Mouse (Mus musculus): ENCODE results near the gene Mapre3. TPM values are rescaled to one million over a fixed set of nuclear protein-coding genes. Genes with fewer than 3 reads are reported as not detected.

Mapre3 gene
- polyA plus RNA-seq, 1 experiment from 2014 or later: 14.2 TPM

- no peak overlapping the region for H3K4me3 ChIP-seq (ENCODE audit: low read depth, low read length)
- H3K27me3 ChIP-seq (ENCODE audit: control insufficient read depth, insufficient read depth, low read length): no peaks in the 10 kb centered on the region
- ATAC-seq (replicated peaks; ENCODE audit: insufficient number of reproducible peaks, low FRiP score, low TSS enrichment): no peak
- H3K27ac ChIP-seq (ENCODE audit: low read depth, low read length): no peak overlapping the region
- H3K4me1 ChIP-seq (ENCODE audit: control insufficient read depth, insufficient read depth, low read length): no peaks in the 10 kb centered on the region
- no peaks in the 10 kb centered on the region for H3K36me3 ChIP-seq (ENCODE audit: control insufficient read depth, insufficient read depth, low read length)
- H3K9ac ChIP-seq (ENCODE audit: low read depth, low read length): no peak overlapping the region
- no peak overlapping the region for H3K4me2 ChIP-seq
- H3K9me3 ChIP-seq (replicated peaks; ENCODE audit: control insufficient read depth, low read length): no peaks in the 10 kb centered on the region
- 72% methylated on average over 3 of the region's 3 CpGs for WGBS (ENCODE audit: insufficient replicate concordance)
Observed at GRCm38 (mm10) chr5:30833416-30833815, 19.0 kb downstream of the Mapre3 start.

- H3K27ac ChIP-seq (ENCODE audit: low read depth, low read length): no peak overlapping the region
- no peaks in the 10 kb centered on the region for H3K36me3 ChIP-seq (ENCODE audit: control insufficient read depth, insufficient read depth, low read length)
- H3K27me3 ChIP-seq (ENCODE audit: control insufficient read depth, insufficient read depth, low read length): no peaks in the 10 kb centered on the region
- H3K4me1 ChIP-seq (ENCODE audit: control insufficient read depth, insufficient read depth, low read length): no peaks in the 10 kb centered on the region
- no peak overlapping the region for H3K4me2 ChIP-seq
- 76% methylated on average over 2 of the region's 2 CpGs for WGBS (ENCODE audit: insufficient replicate concordance)
- H3K9ac ChIP-seq (ENCODE audit: low read depth, low read length): no peak overlapping the region
- H3K9me3 ChIP-seq (replicated peaks; ENCODE audit: control insufficient read depth, low read length): no peaks in the 10 kb centered on the region
- no peak for ATAC-seq (replicated peaks; ENCODE audit: insufficient number of reproducible peaks, low FRiP score, low TSS enrichment)
- H3K4me3 ChIP-seq (ENCODE audit: low read depth, low read length): no peak overlapping the region
Observed at GRCm38 (mm10) chr5:30839731-30840130, 25.3 kb downstream of the Mapre3 start.

- 39% methylated on average over 3 of the region's 3 CpGs for WGBS (ENCODE audit: insufficient replicate concordance)
- Histone ChIP-seq H3K4me1 (ENCODE audit: control insufficient read depth, insufficient read depth, low read length) (no peaks in the 10 kb centered on the region), H3K27ac (ENCODE audit: low read depth, low read length) (no peak overlapping the region)
Observed at GRCm38 (mm10) chr5:30841896-30842295, 27.5 kb downstream of the Mapre3 start.

GRCm38 (mm10) chr5:30849891-30850555, 35.6 kb downstream of the Mapre3 start:
- ATAC-seq (replicated peaks; ENCODE audit: insufficient number of reproducible peaks, low FRiP score, low TSS enrichment): no peak; the same call in 1 of the 2 replicates
- 45% methylated on average over 6 of the region's 6 CpGs for WGBS (ENCODE audit: insufficient replicate concordance)
- Histone ChIP-seq H3K9me3 (replicated peaks; ENCODE audit: control insufficient read depth, low read length) (no peaks in the 10 kb centered on the region), H3K9ac (ENCODE audit: low read depth, low read length) (no peak overlapping the region), H3K27ac (ENCODE audit: low read depth, low read length) (no peak overlapping the region), H3K4me3 (ENCODE audit: low read depth, low read length) (no peak overlapping the region), H3K4me1 (ENCODE audit: control insufficient read depth, insufficient read depth, low read length) (0 out of 2 replicates have a peak, but pooled peaks cover 2% of the 10 kb centered on the region), H3K4me2 (no peak overlapping the region), H3K36me3 (ENCODE audit: control insufficient read depth, insufficient read depth, low read length) (no peaks in the 10 kb centered on the region), H3K27me3 (ENCODE audit: control insufficient read depth, insufficient read depth, low read length) (no peaks in the 10 kb centered on the region)

More at GRCm38 (mm10) chr5:30841896-30842295, 27.5 kb downstream of the Mapre3 start:
- no peaks in the 10 kb centered on the region for H3K9me3 ChIP-seq (replicated peaks; ENCODE audit: control insufficient read depth, low read length)
- H3K4me3 ChIP-seq (ENCODE audit: low read depth, low read length): no peak overlapping the region
- H3K27me3 ChIP-seq (ENCODE audit: control insufficient read depth, insufficient read depth, low read length): no peaks in the 10 kb centered on the region
- no peak overlapping the region for H3K9ac ChIP-seq (ENCODE audit: low read depth, low read length)
- ATAC-seq (replicated peaks; ENCODE audit: insufficient number of reproducible peaks, low FRiP score, low TSS enrichment): no peak
- H3K4me2 ChIP-seq: no peak overlapping the region
- no peaks in the 10 kb centered on the region for H3K36me3 ChIP-seq (ENCODE audit: control insufficient read depth, insufficient read depth, low read length)

GRCm38 (mm10) chr5:30850556-30850925, 36.1 kb downstream of the Mapre3 start:
- Histone ChIP-seq H3K4me3 (ENCODE audit: low read depth, low read length) (no peak overlapping the region), H3K27me3 (ENCODE audit: control insufficient read depth, insufficient read depth, low read length) (no peaks in the 10 kb centered on the region), H3K4me1 (ENCODE audit: control insufficient read depth, insufficient read depth, low read length) (0 out of 2 replicates have a peak, but pooled peaks cover 2% of the 10 kb centered on the region), H3K9me3 (replicated peaks; ENCODE audit: control insufficient read depth, low read length) (no peaks in the 10 kb centered on the region), H3K27ac (ENCODE audit: low read depth, low read length) (no peak overlapping the region), H3K9ac (ENCODE audit: low read depth, low read length) (no peak overlapping the region), H3K36me3 (ENCODE audit: control insufficient read depth, insufficient read depth, low read length) (no peaks in the 10 kb centered on the region), H3K4me2 (no peak overlapping the region)
- 53% methylated on average over 2 of the region's 2 CpGs for WGBS (ENCODE audit: insufficient replicate concordance)
- ATAC-seq (replicated peaks; ENCODE audit: insufficient number of reproducible peaks, low FRiP score, low TSS enrichment): no peak

- Histone ChIP-seq H3K36me3 (ENCODE audit: control insufficient read depth, insufficient read depth, low read length) (no peaks in the 10 kb centered on the region), H3K4me2 (no peak overlapping the region), H3K4me1 (ENCODE audit: control insufficient read depth, insufficient read depth, low read length) (0 out of 2 replicates have a peak, but pooled peaks cover 5% of the 10 kb centered on the region), H3K9me3 (replicated peaks; ENCODE audit: control insufficient read depth, low read length) (no peaks in the 10 kb centered on the region), H3K27me3 (ENCODE audit: control insufficient read depth, insufficient read depth, low read length) (no peaks in the 10 kb centered on the region), H3K9ac (ENCODE audit: low read depth, low read length) (no peak overlapping the region), H3K4me3 (ENCODE audit: low read depth, low read length) (no peak overlapping the region), H3K27ac (ENCODE audit: low read depth, low read length) (no peak overlapping the region)
- WGBS (ENCODE audit: insufficient replicate concordance): 85% methylated on average over 4 of the region's 4 CpGs
- no peak for ATAC-seq (replicated peaks; ENCODE audit: insufficient number of reproducible peaks, low FRiP score, low TSS enrichment)
Observed at GRCm38 (mm10) chr5:30853522-30853921, 39.1 kb downstream of the Mapre3 start.

- H3K9me3 ChIP-seq (replicated peaks; ENCODE audit: control insufficient read depth, low read length): no peaks in the 10 kb centered on the region
- WGBS (ENCODE audit: insufficient replicate concordance): 42% methylated on average over 3 of the region's 3 CpGs
- H3K36me3 ChIP-seq (ENCODE audit: control insufficient read depth, insufficient read depth, low read length): no peaks in the 10 kb centered on the region
- ATAC-seq (replicated peaks; ENCODE audit: insufficient number of reproducible peaks, low FRiP score, low TSS enrichment): no peak
- H3K27ac ChIP-seq (ENCODE audit: low read depth, low read length): no peak overlapping the region
- no peak overlapping the region for H3K9ac ChIP-seq (ENCODE audit: low read depth, low read length)
- H3K4me1 ChIP-seq (ENCODE audit: control insufficient read depth, insufficient read depth, low read length): 0 out of 2 replicates have a peak, but pooled peaks cover 3% of the 10 kb centered on the region
- H3K4me2 ChIP-seq: no peak overlapping the region
- no peak overlapping the region for H3K4me3 ChIP-seq (ENCODE audit: low read depth, low read length)
- H3K27me3 ChIP-seq (ENCODE audit: control insufficient read depth, insufficient read depth, low read length): no peaks in the 10 kb centered on the region
Observed at GRCm38 (mm10) chr5:30855674-30856073, 41.2 kb downstream of the Mapre3 start.

GRCm38 (mm10) chr5:30856124-30856523, 41.7 kb downstream of the Mapre3 start:
- no peaks in the 10 kb centered on the region for H3K27me3 ChIP-seq (ENCODE audit: control insufficient read depth, insufficient read depth, low read length)
- H3K4me1 ChIP-seq (ENCODE audit: control insufficient read depth, insufficient read depth, low read length): 0 out of 2 replicates have a peak, but pooled peaks cover 3% of the 10 kb centered on the region
- H3K4me3 ChIP-seq (ENCODE audit: low read depth, low read length): no peak overlapping the region
- no peaks in the 10 kb centered on the region for H3K36me3 ChIP-seq (ENCODE audit: control insufficient read depth, insufficient read depth, low read length)
- H3K9ac ChIP-seq (ENCODE audit: low read depth, low read length): no peak overlapping the region
- H3K27ac ChIP-seq (ENCODE audit: low read depth, low read length): no peak overlapping the region
- no peak for ATAC-seq (replicated peaks; ENCODE audit: insufficient number of reproducible peaks, low FRiP score, low TSS enrichment)
- H3K9me3 ChIP-seq (replicated peaks; ENCODE audit: control insufficient read depth, low read length): no peaks in the 10 kb centered on the region
- 70% methylated on average over 2 of the region's 2 CpGs for WGBS (ENCODE audit: insufficient replicate concordance)
- H3K4me2 ChIP-seq: no peak overlapping the region

GRCm38 (mm10) chr5:30863852-30864251, 49.4 kb downstream of the Mapre3 start:
- ATAC-seq (replicated peaks; ENCODE audit: insufficient number of reproducible peaks, low FRiP score, low TSS enrichment): no peak
- H3K9me3 ChIP-seq (replicated peaks; ENCODE audit: control insufficient read depth, low read length): no peaks in the 10 kb centered on the region
- no peak overlapping the region for H3K9ac ChIP-seq (ENCODE audit: low read depth, low read length)
- no peak overlapping the region for H3K4me3 ChIP-seq (ENCODE audit: low read depth, low read length)
- H3K36me3 ChIP-seq (ENCODE audit: control insufficient read depth, insufficient read depth, low read length): no peaks in the 10 kb centered on the region
- WGBS (ENCODE audit: insufficient replicate concordance): 30% methylated on average over 4 of the region's 4 CpGs
- no peak overlapping the region for H3K4me2 ChIP-seq
- H3K4me1 ChIP-seq (ENCODE audit: control insufficient read depth, insufficient read depth, low read length): peaks cover 4% of the 10 kb centered on the region; the same call in 1 of the 2 replicates
- no peaks in the 10 kb centered on the region; the same call in 1 of the 2 replicates for H3K27me3 ChIP-seq (ENCODE audit: control insufficient read depth, insufficient read depth, low read length)
- no peak overlapping the region for H3K27ac ChIP-seq (ENCODE audit: low read depth, low read length)

All from heart, embryonic 11.5 days (tissue).